Mouse (Mus musculus) gastrocnemius, postnatal 10 days (tissue): ENCODE measurements around the gene Scyl1. TPM values are rescaled to one million over a fixed set of nuclear protein-coding genes. Genes with fewer than 3 reads are reported as not detected.

Experiments used
- DNase-seq: peaks from one replicate; pipeline ENCODE4 v3.0.0; 2021; ENCODE audit warnings: mixed read lengths
- total RNA-seq, 2 experiments: library from RNA; stranded (reverse); gene quantifications; 2 replicates each; pipeline ENCODE4 v1.2.3; 2021

Gene Scyl1
- total RNA-seq, 2 experiments from 2014 or later = 56.0 to 59.6 TPM

DNA sequence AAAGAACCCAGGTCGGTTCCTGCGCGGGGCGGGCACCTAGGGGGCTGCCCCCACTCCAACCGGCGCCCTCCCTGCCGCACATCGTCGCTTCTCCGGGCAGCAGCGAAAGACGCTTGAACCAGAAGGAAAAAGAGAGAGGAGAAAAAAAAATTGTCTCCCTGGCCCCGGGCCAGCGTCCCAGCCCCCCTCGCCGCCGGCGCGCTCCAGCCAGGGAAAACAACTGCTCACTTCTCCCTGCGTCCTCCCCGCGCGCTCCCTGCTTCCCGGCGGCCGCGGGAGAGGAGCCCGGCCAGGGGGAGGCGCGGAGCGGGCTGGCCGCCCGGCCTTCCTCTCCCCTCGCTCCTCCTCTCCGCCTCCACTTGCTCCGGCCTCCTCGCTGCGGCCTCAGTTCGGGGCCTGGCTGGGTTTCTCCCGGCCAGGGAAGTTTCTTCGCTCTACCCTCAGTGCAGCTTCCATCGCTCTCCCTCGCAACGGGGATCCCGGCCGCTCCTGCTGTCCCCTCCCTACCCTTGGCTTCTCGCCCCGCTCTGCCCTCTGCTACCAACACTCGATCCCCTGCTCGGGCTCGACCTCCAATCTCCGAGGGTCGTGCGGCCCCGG lies 29.5 kb downstream of the Scyl1 start:
- DNase-seq = peak; percentile 88

DNA sequence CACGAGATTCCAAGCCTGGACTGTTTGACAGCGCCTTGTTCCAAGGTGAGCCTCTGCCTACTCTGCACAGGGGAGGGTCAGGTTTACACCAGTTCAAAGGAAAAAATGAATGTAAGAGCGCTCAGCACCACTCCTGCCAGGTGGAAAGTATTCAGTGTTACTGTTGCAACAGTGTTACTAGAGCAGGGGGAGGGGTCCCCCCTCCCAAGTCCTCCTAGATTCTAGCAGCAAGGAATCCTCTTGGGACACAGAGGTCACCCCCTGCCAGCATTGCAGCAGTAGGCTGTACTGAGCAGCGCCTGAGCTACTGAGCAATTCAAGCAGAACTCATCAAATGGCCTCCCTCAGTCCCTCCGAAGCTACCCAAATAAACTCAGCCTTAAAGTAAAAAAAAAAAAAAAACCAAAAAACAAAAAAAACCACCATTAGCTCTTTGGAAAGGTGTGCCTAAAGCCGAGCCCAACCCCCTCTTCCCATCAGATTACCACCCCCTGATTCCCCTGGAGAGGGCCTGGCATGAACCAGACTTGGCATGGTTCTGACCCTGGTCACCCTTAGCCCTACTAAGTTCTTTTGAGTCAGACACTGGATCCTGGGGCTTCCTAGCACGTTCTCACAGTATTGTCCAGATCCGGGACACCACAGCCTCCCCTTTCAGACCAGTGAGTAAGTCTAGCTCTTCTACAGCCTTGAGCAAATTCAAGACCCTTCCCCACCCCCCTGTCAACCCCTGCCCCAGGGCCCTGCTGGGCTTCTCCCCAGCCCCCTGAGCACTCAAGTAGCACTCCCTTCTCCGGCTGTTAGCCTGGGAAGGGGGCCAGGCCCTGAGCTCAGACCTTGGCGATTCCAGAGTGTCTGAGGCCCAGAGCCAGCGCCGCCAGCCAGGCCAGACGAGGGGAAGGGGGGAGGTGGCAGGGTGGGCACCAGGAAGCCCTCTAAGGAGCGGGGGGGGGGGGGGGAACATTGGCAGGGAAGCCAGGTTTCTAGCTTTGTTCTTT lies 30.6 kb downstream of the Scyl1 start, which contains the start of gene Ltbp3:
TSS of gene Ltbp3 (plus strand) at position 585 of the 998 bp plus-strand sequence.
- peak; percentile 91 for DNase-seq

DNA sequence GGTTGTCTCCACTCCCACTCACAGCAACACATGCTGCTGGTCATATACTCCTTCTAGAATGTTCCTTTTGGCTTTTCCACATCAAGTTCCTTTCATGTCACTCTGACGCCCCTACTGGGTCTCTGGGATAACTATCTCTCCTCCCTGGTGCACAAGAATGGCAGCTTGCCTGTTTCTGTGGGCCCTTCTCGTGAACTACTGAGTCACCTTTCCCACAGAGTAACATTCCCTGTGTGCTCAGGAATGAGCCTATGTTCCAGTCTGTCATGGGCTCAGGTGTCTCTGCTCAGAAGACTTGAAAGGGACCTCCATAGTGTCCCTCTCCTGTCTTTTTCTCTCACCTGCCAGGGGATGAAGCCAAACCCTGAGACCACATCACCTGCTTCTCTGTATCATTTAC lies 31.8 kb downstream of the Scyl1 start:
- no peak for DNase-seq

DNA sequence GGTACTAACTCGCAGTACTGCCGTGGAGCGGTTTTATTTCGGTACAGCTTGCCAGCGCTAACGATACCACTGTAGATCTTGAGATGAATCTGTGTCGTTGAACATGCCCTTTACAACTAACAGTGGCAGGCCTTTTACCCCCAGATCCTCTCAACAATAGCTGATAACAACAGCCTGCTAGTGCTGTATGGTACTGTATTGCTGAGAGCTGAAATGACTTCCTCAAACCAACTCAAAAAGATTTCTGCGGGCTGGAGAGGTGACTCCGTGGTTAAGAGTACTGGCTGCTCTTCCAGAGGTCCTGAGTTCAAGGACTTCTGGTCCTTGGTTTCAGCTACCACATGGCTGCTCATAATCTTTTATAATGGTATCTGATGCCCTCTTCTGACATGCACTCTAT lies 36.9 kb downstream of the Scyl1 start:
- DNase-seq = no peak

DNA sequence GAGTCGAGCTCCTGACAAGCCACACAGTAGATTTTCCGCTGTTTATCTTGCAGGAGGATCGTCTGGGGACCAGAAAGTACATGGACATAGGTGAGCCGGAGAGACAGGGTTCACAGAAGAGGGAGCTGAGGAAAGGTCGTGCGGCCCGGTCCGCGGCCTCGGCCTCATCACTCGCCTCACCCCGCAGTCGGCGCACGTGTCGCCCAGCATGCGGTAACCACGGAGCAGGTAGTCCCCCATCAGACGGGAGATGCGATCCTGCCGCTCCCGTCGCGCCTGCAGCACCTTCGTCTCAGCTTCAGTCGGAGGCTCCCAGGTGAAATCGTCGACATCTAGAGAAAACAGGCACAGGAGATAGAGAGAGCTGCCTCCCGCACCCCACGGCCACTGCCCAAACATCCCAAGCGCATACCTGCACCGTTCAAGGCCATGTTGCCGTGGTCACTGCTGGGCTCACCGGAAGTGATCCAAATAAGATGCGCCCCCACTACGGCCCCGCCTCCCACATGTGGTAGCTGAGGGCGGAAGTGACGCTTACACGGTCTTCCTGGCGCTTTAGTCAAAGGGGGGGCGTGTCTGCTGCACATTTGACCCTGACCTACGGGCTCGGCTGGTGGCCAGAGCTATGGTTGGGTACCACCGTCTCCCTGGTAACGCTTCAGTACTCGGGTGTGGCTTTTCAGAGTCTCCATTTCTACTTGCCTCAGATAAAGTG lies 39.8 kb downstream of the Scyl1 start:
- peak; percentile 91 for DNase-seq

DNA sequence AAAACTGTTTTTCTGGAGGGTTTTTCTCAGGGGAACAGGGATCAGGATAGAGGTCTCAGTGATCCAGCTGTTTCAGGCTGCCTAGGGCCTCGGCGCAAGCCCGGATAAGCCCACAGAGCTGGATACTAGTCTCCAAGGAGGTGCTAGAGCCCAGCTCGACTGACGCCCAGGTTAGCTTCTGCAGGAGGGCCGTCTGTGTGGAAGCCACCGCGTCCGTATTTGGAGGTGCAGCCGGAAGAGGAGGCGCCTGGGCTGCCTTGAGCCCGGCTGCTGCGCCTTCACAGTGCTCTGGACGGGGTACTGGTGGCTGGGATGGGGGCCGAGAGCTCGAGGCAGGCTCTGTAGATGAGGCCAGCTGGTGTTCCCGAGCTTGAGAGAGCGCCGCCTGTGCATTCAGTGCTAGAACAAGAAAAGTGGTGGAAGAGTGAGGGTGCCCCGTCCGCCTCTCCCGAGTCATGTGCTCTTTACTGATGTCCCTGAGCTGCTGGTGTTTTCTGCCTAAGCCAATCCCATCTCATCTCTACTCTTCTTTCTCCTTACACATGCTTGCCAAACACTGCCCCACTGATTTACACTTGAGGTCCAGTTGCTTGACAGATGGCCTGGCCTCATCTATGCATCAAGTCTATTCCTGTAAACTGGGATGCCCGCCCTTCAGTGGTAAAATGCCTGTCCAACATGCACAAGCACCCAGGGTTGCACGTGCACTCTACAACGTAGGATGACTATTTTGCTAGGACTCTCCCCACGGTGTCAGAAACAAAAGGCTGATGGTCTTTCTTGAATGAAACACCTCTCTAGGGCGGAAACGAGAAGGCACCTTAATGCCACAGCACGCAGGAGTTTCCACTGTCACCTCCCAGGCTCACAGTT lies 40.7 kb downstream of the Scyl1 start:
- DNase-seq = no peak

DNA sequence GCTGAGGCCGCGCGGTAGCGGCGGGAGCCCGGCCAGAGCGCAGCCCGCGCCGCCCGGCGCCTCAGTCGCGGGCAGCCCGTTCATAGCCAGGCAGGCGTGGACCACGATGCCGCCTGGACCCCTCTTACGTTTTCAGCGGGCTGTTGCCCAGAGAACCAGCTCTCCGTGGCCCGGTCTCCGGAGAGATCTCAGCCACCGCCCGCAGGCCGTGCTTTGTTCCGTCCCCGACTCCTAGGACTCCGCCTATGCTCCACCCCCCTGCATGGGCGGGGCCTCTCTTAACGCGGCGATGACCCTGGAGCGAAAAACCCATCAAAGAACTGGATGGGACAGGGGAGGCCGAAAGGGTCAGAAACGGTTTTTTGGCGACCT lies 41.8 kb downstream of the Scyl1 start, which contains the start of gene Fam89b:
TSS of gene Fam89b (minus strand) at position 210 of the 372 bp plus-strand sequence.
- DNase-seq = peak; percentile 92

DNA sequence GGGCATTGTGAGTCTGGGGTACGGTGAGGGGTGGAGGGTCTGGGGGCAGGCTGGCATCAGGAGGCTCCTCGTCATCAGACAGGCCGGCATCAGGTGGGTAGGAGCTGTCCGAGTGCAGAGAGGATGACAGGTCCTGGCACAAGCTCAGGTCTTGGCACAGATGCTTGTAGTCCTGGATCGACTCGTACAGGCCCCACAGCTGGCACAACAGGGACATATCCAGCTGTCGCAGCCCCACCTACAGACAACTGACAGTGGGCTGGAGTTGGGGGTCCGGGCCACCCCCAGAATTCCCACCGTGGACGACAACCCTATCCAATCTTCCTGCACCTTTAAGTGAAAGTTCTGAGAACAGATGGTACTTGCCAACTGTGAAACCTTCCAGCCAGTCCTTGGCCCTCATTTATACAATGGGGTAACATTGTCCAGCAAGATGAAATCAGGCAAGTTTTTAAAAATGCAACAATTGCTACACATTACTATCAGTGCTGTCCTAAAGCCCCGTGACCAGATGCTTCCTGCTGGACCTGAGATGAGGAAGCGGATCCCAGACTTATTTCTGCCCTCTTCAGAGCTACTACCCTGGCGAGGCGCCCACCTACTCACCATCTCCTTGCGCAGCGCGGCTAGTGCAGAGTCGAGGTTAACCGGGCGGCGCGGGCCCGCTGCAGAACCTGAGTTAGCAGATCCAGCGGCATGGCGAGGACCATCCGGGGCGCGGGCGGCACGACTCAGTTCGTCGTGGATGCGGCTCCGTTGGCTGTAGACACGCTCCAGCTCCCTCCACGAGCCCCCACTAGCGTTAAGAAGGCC lies 42.4 kb downstream of the Scyl1 start:
- DNase-seq = peak; percentile 85

DNA sequence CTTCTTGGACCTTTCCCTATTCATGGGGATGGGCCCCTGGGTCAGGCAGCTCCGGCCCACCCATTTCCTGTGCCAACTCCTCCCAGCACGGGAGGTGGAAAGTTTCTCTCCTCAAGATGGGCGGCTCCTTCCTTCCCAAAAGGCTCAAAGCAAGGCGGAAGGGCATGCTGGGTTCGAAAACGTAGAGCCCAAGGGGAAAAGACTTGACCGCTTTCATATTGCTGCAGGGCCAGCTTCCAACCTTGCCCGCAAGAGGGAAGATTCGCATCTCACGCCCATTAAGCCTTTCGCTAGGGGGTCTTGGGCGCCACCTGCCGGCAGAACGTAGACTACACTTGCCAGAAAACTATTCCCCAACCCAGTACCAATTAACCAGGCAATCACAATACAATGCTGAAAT lies 43.5 kb downstream of the Scyl1 start:
- peak; percentile 96 for DNase-seq

DNA sequence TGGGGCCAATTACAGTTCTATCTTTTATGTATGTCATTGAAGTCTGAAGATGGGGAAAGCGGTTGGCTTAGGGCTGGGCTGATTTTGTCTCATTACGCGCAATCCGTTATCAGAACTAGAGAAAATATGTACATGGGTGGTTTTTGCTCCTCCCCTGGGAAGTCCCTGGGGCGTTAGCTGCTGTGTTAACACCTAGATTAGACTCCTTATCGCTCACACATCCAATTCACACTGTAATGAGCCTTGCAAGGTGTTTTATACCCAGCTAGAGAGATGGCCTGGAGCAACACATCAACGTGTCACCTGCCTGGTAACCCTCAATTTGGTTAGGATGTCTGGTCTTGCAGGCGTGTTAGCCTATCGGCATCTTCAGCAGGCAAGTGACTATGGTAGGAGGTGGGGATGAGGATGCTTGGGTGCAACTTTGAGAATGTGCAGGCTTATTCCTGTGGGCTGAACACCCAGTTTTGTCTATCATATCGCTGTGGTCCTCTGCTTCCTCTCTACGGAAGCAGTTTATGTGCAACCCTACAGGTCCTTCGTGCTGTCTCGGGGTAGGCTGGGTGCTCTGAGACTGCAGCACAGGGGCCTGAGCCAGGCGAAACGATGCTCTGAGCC lies 44.1 kb downstream of the Scyl1 start:
- DNase-seq = no peak

DNA sequence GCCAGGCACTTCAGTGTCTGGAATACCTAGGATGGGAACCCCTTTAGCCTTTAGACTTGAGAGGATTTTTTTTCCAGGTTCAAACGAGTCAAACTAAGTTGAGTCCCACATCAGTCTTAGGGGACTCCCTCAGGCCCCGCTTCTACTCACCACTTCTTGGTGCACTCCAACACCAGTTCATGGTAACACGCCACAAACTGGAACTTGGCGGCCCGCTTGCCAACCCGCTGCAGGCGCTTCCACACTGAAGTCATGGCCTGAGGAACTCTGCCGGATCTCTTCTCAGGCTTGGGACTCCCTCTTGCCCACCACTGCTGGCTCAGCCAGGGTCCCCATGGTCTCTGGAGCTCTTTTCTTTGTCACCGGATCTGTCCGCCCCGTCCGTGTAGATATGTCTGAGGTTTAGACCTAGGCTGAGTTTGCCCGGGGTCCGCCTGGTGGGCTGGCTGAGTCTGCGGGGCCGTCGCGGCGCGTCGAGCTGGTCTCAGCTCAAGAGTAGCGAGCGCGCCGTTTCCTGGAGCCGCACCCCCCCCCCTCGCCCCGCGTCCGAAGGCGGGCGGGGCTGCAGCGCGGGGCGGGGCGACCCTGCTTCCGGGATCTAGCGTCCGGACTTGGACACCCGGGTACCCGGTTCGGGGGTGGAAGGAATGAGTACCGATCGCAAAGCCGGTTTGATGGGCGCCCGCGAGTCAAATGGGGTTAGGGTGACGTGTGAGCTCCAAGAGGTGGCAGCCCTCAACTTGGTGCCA lies 45.3 kb downstream of the Scyl1 start, which contains the start of gene Ehbp1l1:
TSS of gene Ehbp1l1 (minus strand) at position 551 of the 749 bp plus-strand sequence.
- DNase-seq = peak; percentile 87

DNA sequence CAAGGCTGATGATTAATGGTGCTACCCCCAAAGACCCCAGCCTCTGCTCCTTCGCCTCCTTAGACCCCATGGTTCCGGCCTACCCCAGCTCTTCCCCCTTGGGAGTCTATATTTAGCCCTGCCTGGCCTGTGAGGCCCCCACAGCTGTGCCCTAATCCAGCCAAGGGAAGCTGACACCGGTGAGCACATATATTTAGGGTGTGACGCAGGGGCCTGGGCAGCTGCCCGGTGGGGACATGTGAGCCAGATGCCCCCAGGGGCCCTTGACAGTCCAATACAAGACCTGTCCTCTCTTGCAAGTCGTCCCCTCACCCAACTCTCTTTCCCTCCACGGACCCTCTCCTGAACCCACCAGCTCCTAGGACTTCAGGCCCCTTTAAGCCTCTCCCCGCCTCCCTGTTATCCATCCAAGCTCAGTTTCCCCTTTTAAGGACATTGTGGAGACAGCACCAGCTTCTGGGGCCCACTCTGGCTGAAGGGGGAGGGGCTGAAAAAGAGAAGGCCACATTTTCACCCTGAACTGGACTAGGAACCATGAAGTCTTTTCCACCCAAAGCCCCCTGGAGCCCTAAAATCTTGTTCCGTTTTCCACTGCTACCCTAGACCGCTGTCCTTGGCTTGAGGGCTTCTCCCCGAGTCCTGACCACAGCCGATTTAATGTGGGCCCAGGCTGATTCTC lies 46.1 kb downstream of the Scyl1 start:
- peak; percentile 84 for DNase-seq

DNA sequence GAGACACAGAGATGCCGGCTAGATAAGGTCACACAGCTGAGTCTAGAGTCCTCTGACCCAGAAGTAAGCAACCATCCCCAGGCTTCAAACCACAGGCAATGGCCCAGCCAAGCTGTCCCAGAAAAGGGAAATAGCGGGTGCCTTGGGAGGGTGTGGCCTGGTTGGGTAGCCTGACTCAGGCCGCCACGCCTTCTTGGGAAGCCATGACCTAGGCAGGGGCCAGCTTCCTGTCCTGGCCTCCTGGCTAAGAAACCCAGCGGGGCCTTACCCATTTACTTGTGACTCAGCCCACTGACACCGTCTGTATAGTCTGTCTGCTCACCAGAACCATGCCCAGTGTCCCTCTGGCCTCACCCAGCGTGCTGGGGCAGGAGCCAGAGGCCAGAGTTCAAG lies 46.7 kb downstream of the Scyl1 start:
- peak; percentile 74 for DNase-seq

DNA sequence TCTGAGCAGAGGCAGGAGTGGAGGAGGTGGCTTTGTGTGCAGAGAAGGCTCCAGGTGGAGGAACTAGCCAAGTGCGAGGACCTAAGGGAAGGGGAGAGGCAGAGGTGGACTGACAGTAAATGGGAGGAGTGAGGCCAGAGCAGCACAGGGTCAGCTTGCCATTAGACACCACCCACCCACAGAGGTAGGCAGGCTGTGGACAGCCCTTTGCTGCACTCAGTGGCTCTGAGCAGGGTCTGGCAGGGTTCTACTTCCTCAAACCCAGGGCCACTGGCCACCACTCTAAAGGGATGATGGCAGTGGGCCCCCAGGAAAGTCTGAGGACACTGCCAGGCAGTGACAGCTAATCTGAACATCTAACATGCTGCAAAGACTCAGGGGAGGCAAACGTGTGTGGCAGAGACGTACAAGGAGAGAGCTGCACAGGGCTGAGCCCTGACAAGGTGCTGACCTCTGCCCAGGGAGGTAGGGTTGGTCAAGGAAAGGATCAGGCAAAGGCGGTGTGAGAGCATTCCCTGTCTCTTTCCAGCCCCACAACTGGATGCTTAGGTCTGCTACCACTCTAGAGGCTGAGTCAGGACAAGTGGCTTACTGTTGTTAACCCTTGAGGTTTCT lies 47.2 kb downstream of the Scyl1 start:
- DNase-seq = no peak

DNA sequence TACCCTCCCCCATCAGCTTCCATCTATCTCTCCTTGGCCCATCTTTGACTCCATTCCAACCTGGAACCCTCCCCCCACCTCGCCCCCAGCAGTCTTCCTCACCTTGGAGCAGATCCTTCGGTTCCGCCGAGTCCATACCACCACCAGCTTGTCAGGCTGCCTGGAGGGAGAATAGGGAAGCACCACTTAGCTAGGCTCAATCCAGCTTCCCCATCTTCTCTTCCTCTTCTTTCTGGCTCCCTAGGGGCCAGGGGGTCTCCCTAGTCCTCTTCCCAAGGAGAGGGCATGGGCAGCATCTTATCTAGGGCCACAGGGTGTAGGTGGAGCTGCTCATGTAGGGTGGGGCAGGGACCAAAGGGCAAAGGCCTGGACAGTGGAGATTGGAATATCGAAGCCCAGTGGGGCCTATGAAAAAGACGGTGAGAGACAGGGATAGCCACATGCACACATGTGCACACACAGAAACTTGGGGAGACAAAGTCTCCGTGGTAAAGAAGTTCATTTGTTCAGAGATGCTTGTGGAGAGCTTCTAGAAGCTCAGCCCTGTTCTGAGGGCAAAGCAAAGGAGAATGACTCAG lies 48.3 kb downstream of the Scyl1 start:
- no peak for DNase-seq

DNA sequence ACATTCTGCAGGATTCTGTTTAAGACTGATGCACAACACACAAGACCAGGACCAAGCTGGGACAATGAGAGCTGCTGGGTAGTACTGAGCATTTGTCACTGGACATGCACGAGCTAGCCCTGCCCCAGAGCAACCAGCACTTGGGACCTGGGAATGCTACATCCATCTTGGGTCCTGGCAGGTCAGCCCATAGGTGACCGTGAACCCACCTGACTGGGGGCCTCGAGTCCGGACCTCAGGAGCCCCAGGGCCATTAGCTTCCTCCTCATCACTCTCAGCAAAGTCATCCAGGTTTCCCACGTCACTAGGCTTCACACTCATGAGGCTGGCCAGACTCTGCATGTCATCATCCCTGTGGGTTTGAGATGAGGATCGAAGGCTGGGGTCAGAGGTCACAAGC lies 50.0 kb downstream of the Scyl1 start:
- DNase-seq = peak; percentile 4

DNA sequence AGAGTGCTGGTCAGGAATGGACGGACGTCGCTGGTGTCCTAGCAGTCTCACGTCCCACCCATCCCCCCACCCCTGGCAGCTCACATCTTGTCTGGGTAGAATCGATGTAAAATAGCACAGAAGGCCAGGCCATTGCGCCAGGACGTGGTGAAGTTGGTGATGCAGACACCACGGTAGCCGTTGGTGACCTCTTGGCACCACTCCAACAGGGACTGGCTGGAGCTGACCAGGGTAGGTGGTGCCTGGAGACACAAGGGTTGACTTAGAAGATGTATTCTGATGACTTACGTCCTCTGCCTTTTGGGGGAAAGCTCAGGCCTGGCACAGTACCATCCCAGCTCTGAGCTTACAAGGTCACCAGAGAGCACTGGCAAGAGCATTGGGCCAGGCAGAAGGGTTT lies 54.3 kb downstream of the Scyl1 start:
- peak; percentile 25 for DNase-seq
